Mouse (Mus musculus) lung, postnatal 0 days (tissue): Measurements from ENCODE around the gene Clns1a.

ENCODE experiments used
- CTCF ChIP-seq: IDR thresholded peaks from 2 replicates; pipeline ENCODE4 v1.5.1; 2016; ENCODE audit warnings: antibody characterized with exemption, mild to moderate bottlenecking
- EP300 ChIP-seq: IDR thresholded peaks from 2 replicates; pipeline ENCODE4 v1.6.1; 2016; ENCODE audit warnings: antibody characterized with exemption, mild to moderate bottlenecking, control low read depth

DNA sequence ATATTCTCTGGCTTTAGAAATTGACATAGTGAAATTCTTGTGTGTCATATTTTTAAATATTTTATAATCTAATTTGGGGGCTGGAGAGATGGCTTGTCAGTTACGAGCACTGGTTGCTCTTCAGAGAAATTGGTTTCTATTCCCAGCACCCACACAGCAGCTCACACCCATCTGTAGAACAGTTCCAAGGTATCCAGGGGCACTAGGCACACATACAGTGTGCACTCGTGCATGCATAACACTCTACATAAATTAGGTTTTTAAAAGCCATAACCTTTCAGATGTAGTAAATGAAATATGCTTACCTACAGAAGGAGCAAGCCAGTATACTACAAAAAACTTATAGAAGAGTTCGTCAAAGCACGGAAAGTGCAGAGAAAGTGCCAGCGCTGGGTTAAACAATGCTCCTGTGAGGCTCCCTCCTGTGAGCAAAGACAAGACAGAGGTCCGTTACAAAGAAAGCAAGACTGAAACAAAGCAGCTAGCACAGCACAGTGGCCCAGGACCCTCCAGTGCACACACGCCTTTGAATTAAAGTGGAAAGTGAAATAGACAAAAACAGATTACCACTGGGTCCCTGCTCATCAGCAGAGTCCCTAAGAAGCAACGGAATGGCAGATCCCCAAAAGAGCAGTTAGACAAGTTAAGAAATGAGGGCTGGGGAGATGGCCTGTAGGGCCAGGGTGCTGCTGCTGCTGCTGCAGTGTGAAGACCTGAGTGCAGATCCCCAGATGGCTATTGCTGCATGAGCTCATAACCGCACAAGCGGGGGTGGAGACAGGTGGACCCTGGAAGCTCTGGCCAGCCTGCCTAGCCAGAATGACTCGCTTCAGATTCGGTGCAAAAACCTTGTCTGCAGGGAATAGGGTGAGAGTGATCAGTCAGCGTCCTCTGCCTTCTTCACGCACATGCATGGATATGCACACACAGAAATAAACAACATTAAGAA is 32.5 kb downstream of the Clns1a start:
- TF ChIP-seq CTCF = no peak
- TF ChIP-seq EP300 = no peak
